Mouse (Mus musculus) gastrocnemius, postnatal 10 days (tissue): ENCODE measurements around the gene Manba. TPM values are rescaled to one million over a fixed set of nuclear protein-coding genes. Genes with fewer than 3 reads are reported as not detected.
"Not testable (repeated sequence)": the region's sequence is repeated elsewhere in the genome, so short reads cannot be mapped to it uniquely, and the experiment has no call there.

ENCODE experiments used
- DNase-seq: peaks from one replicate; pipeline ENCODE4 v3.0.0; 2021; ENCODE audit warnings: mixed read lengths
- total RNA-seq, 2 experiments: library from RNA; stranded (reverse); gene quantifications; 2 replicates each; pipeline ENCODE4 v1.2.3; 2021

Gene Manba
- total RNA-seq, 2 experiments from 2014 or later = 6.8 to 12.8 TPM

GRCm38 (mm10) chr3:135486351-135486750 lies 940 bp downstream of the Manba start:
- no peak for DNase-seq

DNA sequence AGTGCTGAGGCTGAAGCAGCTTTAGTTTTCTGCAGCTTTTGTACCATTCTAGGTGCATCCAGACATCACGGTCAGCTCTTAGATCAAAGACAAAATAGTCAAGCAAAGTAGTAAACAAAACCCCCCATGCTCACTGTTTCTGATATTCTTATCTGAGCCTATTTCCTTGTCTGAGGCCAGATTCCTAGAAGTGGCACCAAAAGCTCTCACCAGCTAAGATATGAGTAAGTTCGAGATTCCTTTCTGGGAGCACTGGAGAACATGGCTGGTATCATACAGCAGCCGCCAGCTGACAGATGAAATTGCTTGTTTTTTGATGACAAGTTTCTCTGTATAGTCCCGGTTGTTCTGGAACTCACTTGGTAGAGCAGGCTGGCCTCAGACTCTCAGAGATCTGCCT lies 2.4 kb downstream of the Manba start:
- no peak for DNase-seq

GRCm38 (mm10) chr3:135489865-135490520 lies 4.6 kb downstream of the Manba start:
- no peak for DNase-seq

DNA sequence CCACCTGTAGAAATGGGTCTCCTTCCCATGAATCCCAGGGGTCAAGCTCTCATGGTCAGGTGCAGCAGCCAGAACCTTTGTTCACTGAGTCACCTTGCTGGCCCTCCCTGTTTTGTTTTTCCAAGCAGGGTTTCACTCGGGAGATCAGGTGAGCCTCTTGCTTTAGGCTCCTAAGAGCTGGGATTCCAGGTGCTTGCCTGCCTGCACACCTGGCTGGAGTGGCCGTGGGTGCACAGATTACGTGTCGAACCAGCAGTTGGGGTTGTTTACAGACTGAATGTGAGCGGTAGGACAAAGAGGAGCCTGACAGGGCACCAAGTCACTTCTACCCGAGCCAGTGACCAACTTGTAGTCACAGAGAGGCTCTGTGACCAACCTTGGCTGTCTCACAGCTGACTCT lies 5.7 kb downstream of the Manba start:
- DNase-seq = no peak

GRCm38 (mm10) chr3:135493320-135493719 lies 7.9 kb downstream of the Manba start:
- not testable (repeated sequence) for DNase-seq

GRCm38 (mm10) chr3:135497956-135498355 lies 12.5 kb downstream of the Manba start:
- DNase-seq = not testable (repeated sequence)

GRCm38 (mm10) chr3:135498891-135499290 lies 13.5 kb downstream of the Manba start:
- DNase-seq = no peak

GRCm38 (mm10) chr3:135503160-135503559 lies 17.7 kb downstream of the Manba start:
- DNase-seq = no peak

DNA sequence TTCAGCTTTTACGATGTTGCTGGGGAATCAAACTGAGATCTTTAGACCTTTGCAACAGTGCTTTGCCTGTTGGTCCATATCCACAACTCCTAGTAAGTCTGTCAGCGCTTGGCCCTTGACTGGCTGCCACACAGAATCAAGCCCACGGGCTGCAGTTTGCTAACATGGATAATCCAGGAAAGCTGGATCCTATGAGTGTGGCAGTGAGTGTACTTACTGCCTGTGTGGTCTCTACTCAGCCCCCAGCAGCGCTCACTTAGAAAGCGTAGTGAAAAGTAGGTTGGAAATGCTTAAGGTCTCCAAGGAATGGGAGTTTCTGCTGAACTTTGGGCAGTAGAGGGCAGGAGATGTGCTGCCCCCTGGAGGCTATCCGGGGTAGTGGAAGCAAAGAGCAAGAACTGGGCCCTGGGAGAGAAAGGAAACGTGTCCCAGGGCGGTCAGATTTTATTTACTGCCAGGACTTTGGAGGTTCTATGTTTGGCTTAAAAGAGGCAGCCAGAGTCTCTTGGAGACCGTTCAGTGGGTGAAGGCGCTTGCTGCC lies 20.0 kb downstream of the Manba start:
- DNase-seq = peak; percentile 61

DNA sequence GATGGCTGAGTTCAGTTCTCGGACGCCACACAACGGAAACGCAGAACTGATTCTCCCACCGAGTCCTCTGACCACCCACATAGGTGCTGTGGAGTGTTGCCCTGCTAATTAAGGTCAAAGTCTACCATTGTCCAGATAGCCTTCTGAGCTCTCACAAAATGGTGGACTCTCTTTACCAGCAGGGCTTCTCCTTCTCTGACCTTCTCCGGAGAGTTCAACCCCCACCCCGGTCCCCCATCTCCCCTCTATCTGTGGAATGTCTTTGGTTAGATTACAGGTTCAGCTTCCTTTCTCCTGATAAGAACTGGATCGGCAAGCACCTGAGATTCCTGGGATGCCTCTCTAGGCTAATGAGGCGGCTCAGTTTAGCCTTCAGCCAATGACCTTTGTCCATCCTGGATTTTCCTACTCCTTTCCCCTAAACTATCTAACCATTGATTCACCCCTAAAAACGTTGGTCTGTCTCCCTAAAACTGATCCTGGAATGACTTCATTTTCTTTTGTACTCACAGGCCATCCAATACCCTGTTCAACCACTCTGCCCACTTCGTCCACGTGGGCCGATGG lies 20.6 kb downstream of the Manba start:
- no peak for DNase-seq

- DNase-seq = no peak
Measured at GRCm38 (mm10) chr3:135507506-135507905, 22.1 kb downstream of the Manba start.

DNA sequence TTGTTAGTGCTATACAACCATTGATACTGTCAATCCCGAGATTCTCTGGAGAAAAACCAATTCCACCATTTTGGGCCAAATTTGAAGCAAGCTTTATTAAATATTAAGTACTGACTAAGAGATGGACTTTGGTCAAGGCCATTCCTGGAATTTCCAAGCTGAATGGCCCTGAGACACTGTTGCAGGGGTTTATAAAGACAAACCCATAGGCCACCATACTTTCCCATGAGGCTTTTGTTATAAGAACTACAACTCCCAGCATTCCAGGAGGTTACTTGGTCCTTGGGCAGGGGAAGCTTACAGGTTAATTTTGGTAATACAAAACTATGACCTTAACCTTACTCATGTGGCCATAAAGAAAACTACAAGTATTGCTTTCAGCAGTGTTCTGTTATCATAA lies 22.8 kb downstream of the Manba start:
- no peak for DNase-seq

GRCm38 (mm10) chr3:135510372-135510771 lies 25.0 kb downstream of the Manba start:
- no peak for DNase-seq

DNA sequence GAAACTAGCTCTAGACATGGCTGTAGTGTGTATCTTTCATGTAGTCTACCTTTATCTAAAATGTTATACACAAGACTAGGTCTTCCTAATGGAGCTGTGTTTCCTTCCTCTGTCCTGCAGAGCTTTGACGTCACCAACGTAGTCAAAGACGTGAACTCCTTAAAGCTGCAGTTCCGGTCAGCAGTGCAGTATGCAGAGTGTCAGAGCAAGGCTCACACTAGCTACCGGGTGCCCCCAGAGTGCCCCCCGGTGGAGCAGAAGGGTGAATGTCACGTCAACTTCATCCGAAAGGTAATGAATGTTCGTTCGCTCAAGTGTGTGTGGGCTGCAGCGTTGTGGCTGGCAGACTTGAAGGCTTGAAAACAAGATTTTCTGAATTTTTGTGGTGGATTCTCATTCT lies 26.3 kb downstream of the Manba start:
- DNase-seq = no peak

DNA sequence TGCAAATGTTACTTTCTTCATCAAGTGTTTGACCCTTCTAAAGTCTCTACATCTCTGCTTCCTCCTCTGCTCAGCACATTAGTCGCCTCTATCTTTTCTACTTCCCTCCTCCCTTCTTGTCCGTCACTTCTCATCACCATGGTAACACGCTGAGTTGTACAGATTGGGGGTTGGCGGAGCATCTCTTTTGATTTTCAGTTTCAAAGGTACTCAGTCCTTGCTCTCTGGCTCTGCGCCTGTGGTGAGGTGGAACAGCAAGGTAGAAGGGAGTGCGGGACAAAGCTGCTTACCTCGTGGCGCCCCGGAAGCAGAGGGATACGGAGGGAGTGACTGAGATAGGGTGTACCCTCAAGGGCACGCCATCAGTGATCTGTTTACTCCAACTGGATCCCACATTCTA lies 27.9 kb downstream of the Manba start:
- no peak for DNase-seq

GRCm38 (mm10) chr3:135513800-135514425 lies 28.5 kb downstream of the Manba start:
- no peak for DNase-seq

DNA sequence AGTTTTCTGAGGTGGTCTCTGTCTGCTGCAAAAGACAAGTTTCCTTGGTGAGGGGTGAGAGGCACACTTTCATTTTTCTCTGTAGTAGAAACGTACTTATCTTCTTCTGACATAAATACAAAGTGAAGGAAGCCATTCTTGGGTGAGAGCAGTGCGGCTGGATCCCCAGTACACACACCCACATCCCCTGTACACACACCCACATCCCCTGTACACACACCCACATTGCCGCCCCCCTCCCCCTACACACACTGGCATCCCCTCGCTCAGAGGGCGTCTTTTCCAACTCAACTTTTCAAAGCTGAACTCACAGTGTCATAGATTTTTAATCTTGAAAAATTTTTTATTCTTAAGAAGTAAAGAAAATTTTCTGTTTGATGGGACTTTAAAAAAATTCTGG lies 29.8 kb downstream of the Manba start:
- DNase-seq = no peak

DNA sequence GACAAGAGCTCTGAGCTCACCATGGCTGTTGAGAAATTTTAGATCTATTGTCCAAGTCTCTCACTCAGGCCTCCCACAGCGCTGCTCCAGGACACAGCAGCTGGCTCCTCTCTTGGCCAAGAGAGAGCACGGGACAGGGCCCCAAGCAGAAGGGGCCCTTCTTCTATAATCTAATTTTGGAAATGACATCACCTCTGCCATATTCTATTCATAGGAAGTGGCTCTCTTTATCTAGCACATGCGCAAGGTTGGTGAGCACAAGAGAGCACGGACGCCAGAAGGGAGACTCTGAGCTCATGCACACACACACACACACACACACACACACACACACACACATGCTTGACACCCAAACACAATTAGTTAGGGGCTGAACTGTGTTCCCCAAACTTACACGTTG lies 31.5 kb downstream of the Manba start:
- DNase-seq = no peak

GRCm38 (mm10) chr3:135518882-135519281 lies 33.5 kb downstream of the Manba start:
- no peak for DNase-seq

- no peak for DNase-seq
Measured at GRCm38 (mm10) chr3:135519584-135519983, 34.2 kb downstream of the Manba start.

- DNase-seq = peak; percentile 72
Measured at GRCm38 (mm10) chr3:135521963-135522362, 36.6 kb downstream of the Manba start.

GRCm38 (mm10) chr3:135522618-135523355 lies 37.4 kb downstream of the Manba start:
- DNase-seq = no peak

- not testable (repeated sequence) for DNase-seq
Measured at GRCm38 (mm10) chr3:135524900-135525299, 39.5 kb downstream of the Manba start.
